In the genomic region with DNA sequence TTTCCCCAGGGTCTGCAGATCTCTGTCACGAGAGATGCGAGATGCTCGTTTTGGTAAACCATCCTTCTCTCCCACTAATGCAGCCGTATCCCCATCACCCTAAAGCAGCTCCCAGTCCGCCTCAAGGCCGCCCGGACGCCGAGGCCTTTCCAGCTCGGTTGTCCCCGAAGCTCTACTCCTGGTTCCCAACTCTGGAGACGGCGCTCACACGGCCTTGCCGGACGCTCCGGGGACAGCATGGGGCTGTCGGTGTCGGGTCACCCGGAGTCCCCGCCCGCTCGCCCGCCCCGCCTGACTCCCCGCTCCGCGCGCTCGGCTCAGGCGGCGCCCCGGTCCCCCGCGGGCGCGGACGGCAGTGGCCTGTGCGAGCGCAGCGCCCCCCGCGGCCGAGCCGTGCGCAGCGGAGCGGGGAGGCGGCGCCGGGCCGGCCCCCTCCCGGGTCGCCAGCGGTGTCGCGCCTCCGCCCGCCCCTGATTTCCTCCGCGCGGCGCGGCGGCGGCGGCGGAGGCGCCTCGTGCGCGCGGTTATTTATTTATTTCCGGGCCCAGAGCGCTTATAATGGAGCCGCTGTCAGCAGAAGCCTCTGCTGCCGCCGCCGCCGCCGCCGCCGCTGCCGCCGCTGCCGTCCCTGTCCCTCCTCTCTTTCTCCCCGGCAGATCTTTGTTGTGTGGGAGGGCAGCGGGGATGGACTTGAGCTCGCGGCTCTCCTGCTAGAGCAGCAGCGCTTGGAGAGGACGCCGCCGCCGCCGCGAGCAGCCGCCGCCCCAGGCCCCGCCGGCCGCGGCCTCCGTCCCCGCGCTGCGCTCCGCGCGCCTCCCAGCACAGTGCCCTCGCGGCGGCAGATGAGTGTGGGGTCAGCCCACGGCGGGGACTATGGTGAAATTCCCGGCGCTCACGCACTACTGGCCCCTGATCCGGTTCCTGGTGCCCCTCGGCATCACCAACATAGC, we compare ENCODE assay signal across 8 mouse cellular contexts. TPM values are rescaled to one million over a fixed set of nuclear protein-coding genes. Genes with fewer than 3 reads are reported as not detected.
A peak's percentile ranks its signal among the peaks of the same experiment; 100 is the strongest.
DNase-seq lines count a peak whose midpoint lies in the region; ATAC-seq lines count a peak whose summit lies in the region.

A gene (plus strand): TSS at position 547 of the 950 bp plus-strand sequence.

- no peaks in the 10 kb centered on the region for H3K36me3 ChIP-seq in hindbrain, embryonic 14.5 days (replicated peaks; ENCODE audit: control insufficient read depth, insufficient read depth)

- no peaks in the 10 kb centered on the region for H3K27me3 ChIP-seq in hindbrain, embryonic 14.5 days (ENCODE audit: control insufficient read depth, insufficient read depth, low read length)

- H3K4me2 ChIP-seq in hindbrain, embryonic 14.5 days (replicated peaks) = peak within 1 kb of the TSS; percentile 63

- peak within 1 kb of the TSS; percentile 90 for H3K4me3 ChIP-seq in hindbrain, embryonic 14.5 days (replicated peaks; ENCODE audit: low read length)

- peak; percentile 88 for ATAC-seq in hindbrain, embryonic 14.5 days (ENCODE audit: low FRiP score)

- H3K27ac ChIP-seq in hindbrain, embryonic 14.5 days = peak within 1 kb of the TSS; percentile 97

- under 1% methylated on average over 94 of the region's 120 CpGs for WGBS in hindbrain, embryonic 14.5 days

- DNase-seq in R1 (ENCODE audit: low read depth, low spot score) = peak; percentile 49
- DNase-seq in cerebellum, postnatal 36 days = peak; percentile 76 to 86
- DNase-seq in gastrocnemius, adult 18-20 months (ENCODE audit: low spot score) = peak; percentile 83
- peak; percentile 87 for DNase-seq in hindbrain, embryonic 14.5 days (ENCODE audit: low spot score)
- DNase-seq in left cerebral cortex, adult 11 months (ENCODE audit: low spot score) = peak; percentile 76
- peak; percentile 80 for DNase-seq in lung, postnatal 36 days
- peak; percentile 71 for DNase-seq in retina, adult 2 months (ENCODE audit: low read depth, low spot score)
- DNase-seq in thymus, postnatal 25 days = peak; percentile 84

- no peaks in the 10 kb centered on the region for H3K9me3 ChIP-seq in hindbrain, embryonic 14.5 days (ENCODE audit: control insufficient read depth, low read length)

- H3K4me1 ChIP-seq in hindbrain, embryonic 14.5 days (replicated peaks; ENCODE audit: control insufficient read depth, insufficient read depth, low read length) = peaks cover 35% of the 10 kb centered on the region

- peak within 1 kb of the TSS; percentile 94 for H3K9ac ChIP-seq in hindbrain, embryonic 14.5 days

RNA-seq across cellular contexts. Expression of the gene that starts here (rescaled TPM):
- total RNA-seq in gastrocnemius, adult 18-20 months (2021) = 100 to 1,000 TPM; 128 to 153 TPM
- 18.6 and 20.8 TPM in 2 replicates for polyA plus RNA-seq in hindbrain, embryonic 14.5 days (2014; fragmentation: Nextera tagmentation; extraction: Ambion mirVana)

Comparison
In these comparisons a context has a peak if more than half of its experiments do, and no peak if none do; other contexts are left out.
1. Peak in every context shown above with its lines: DNase-seq, ATAC-seq, H3K4me3 ChIP-seq and H3K27ac ChIP-seq.